Mouse (Mus musculus): ENCODE data around the gene Ccdc33. TPM values are rescaled to one million over a fixed set of nuclear protein-coding genes. Genes with fewer than 3 reads are reported as not detected.
A peak's percentile ranks its signal among the peaks of the same experiment; 100 is the strongest.

Ccdc33 gene
- polyA plus RNA-seq, 1 experiment from 2014 or later: 0.17 TPM

GRCm38 (mm10) chr9:58059920-58060319 is 58.7 kb downstream of the Ccdc33 start:
- WGBS: 62% methylated on average over 1 of the region's 1 CpGs
- no peak overlapping the region for H3K4me2 ChIP-seq (ENCODE audit: low read depth, severe bottlenecking)
- no peak for DNase-seq (ENCODE audit: low spot score)
- no peak overlapping the region for H3K4me3 ChIP-seq (ENCODE audit: low read depth, low read length)
- H3K27ac ChIP-seq (replicated peaks; ENCODE audit: low read depth, low read length): no peak overlapping the region
- H3K36me3 ChIP-seq (ENCODE audit: control insufficient read depth, insufficient read depth, low read length): no peaks in the 10 kb centered on the region
- no peaks in the 10 kb centered on the region for H3K9me3 ChIP-seq (ENCODE audit: control insufficient read depth, low read length)
- ATAC-seq (ENCODE audit: insufficient number of reproducible peaks, low FRiP score, low TSS enrichment, low read depth): no peak
- H3K27me3 ChIP-seq (ENCODE audit: control insufficient read depth, insufficient read depth, low read length): 0 out of 2 replicates have a peak, but pooled peaks cover 2% of the 10 kb centered on the region
- peaks cover 3% of the 10 kb centered on the region; the same call in 1 of the 2 replicates for H3K4me1 ChIP-seq (ENCODE audit: control insufficient read depth, insufficient read depth, low read length)
- H3K9ac ChIP-seq (ENCODE audit: low read length): no peak overlapping the region

GRCm38 (mm10) chr9:58055666-58056065 is 63.0 kb downstream of the Ccdc33 start:
- ATAC-seq (ENCODE audit: insufficient number of reproducible peaks, low FRiP score, low TSS enrichment, low read depth) (no peak), DNase-seq (ENCODE audit: low spot score) (no peak)
- Histone ChIP-seq H3K27me3 (ENCODE audit: control insufficient read depth, insufficient read depth, low read length) (no peaks in the 10 kb centered on the region), H3K4me1 (ENCODE audit: control insufficient read depth, insufficient read depth, low read length) (peaks cover 6% of the 10 kb centered on the region; the same call in 1 of the 2 replicates), H3K27ac (replicated peaks; ENCODE audit: low read depth, low read length) (no peak overlapping the region), H3K36me3 (ENCODE audit: control insufficient read depth, insufficient read depth, low read length) (no peaks in the 10 kb centered on the region), H3K9ac (ENCODE audit: low read length) (no peak overlapping the region), H3K4me3 (ENCODE audit: low read depth, low read length) (no peak overlapping the region), H3K4me2 (ENCODE audit: low read depth, severe bottlenecking) (no peak overlapping the region), H3K9me3 (ENCODE audit: control insufficient read depth, low read length) (no peaks in the 10 kb centered on the region)
- WGBS: 70% methylated on average over 5 of the region's 5 CpGs

GRCm38 (mm10) chr9:58054032-58054431 is 64.6 kb downstream of the Ccdc33 start:
- Histone ChIP-seq H3K4me3 (ENCODE audit: low read depth, low read length) (no peak overlapping the region), H3K27me3 (ENCODE audit: control insufficient read depth, insufficient read depth, low read length) (no peaks in the 10 kb centered on the region), H3K4me1 (ENCODE audit: control insufficient read depth, insufficient read depth, low read length) (peaks cover 6% of the 10 kb centered on the region; the same call in 1 of the 2 replicates), H3K9me3 (ENCODE audit: control insufficient read depth, low read length) (no peaks in the 10 kb centered on the region), H3K9ac (ENCODE audit: low read length) (no peak overlapping the region), H3K27ac (replicated peaks; ENCODE audit: low read depth, low read length) (no peak overlapping the region), H3K36me3 (ENCODE audit: control insufficient read depth, insufficient read depth, low read length) (no peaks in the 10 kb centered on the region), H3K4me2 (ENCODE audit: low read depth, severe bottlenecking) (no peak overlapping the region)
- WGBS: 92% methylated on average over 1 of the region's 1 CpGs
- DNase-seq (ENCODE audit: low spot score): no peak
- ATAC-seq (ENCODE audit: insufficient number of reproducible peaks, low FRiP score, low TSS enrichment, low read depth): no peak

GRCm38 (mm10) chr9:58053544-58053943 is 65.1 kb downstream of the Ccdc33 start:
- DNase-seq (ENCODE audit: low spot score) (no peak), ATAC-seq (ENCODE audit: insufficient number of reproducible peaks, low FRiP score, low TSS enrichment, low read depth) (no peak)
- 46% methylated on average over 3 of the region's 3 CpGs for WGBS
- H3K9me3 ChIP-seq (ENCODE audit: control insufficient read depth, low read length): no peaks in the 10 kb centered on the region
- no peak overlapping the region for H3K27ac ChIP-seq (replicated peaks; ENCODE audit: low read depth, low read length)
- H3K27me3 ChIP-seq (ENCODE audit: control insufficient read depth, insufficient read depth, low read length): 0 out of 2 replicates have a peak, but pooled peaks cover 2% of the 10 kb centered on the region
- H3K4me2 ChIP-seq (ENCODE audit: low read depth, severe bottlenecking): no peak overlapping the region
- no peak overlapping the region for H3K4me3 ChIP-seq (ENCODE audit: low read depth, low read length)
- H3K4me1 ChIP-seq (ENCODE audit: control insufficient read depth, insufficient read depth, low read length): peaks cover 6% of the 10 kb centered on the region; the same call in 1 of the 2 replicates
- no peak overlapping the region for H3K9ac ChIP-seq (ENCODE audit: low read length)
- H3K36me3 ChIP-seq (ENCODE audit: control insufficient read depth, insufficient read depth, low read length): no peaks in the 10 kb centered on the region

DNA sequence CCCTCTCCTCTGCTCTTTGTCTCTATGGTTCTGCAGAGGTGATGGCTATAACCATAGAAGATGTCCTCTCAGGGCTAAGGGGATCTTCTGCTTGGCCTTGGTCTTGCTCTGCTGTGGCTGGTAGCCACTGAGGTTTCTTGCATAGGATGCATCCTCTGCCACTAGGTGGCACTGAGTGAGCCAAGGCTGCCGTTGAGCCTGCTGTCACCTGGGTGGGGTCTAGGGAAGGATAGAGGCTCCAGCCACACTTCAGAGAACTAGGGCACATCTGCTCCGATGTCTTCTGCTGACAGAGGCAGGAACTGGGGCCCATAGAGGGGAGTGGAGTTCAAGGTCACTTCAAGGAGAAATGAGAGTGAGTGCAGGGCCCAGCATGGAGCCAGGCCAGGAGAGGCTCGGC is 65.5 kb downstream of the Ccdc33 start:
- Histone ChIP-seq H3K9ac (ENCODE audit: low read length) (no peak overlapping the region), H3K27me3 (ENCODE audit: control insufficient read depth, insufficient read depth, low read length) (0 out of 2 replicates have a peak, but pooled peaks cover 2% of the 10 kb centered on the region), H3K4me1 (ENCODE audit: control insufficient read depth, insufficient read depth, low read length) (peaks cover 6% of the 10 kb centered on the region; the same call in 1 of the 2 replicates), H3K9me3 (ENCODE audit: control insufficient read depth, low read length) (no peaks in the 10 kb centered on the region), H3K36me3 (ENCODE audit: control insufficient read depth, insufficient read depth, low read length) (no peaks in the 10 kb centered on the region), H3K4me2 (ENCODE audit: low read depth, severe bottlenecking) (no peak overlapping the region), H3K4me3 (ENCODE audit: low read depth, low read length) (no peak overlapping the region), H3K27ac (replicated peaks; ENCODE audit: low read depth, low read length) (no peak overlapping the region)
- 17% methylated on average over 3 of the region's 3 CpGs for WGBS
- no peak for ATAC-seq (ENCODE audit: insufficient number of reproducible peaks, low FRiP score, low TSS enrichment, low read depth)
- peak; percentile 77 for DNase-seq (ENCODE audit: low spot score)

- Histone ChIP-seq H3K4me1 (ENCODE audit: control insufficient read depth, insufficient read depth, low read length) (peaks cover 6% of the 10 kb centered on the region; the same call in 1 of the 2 replicates), H3K4me3 (ENCODE audit: low read depth, low read length) (no peak overlapping the region), H3K9me3 (ENCODE audit: control insufficient read depth, low read length) (no peaks in the 10 kb centered on the region), H3K27me3 (ENCODE audit: control insufficient read depth, insufficient read depth, low read length) (0 out of 2 replicates have a peak, but pooled peaks cover 2% of the 10 kb centered on the region), H3K9ac (ENCODE audit: low read length) (no peak overlapping the region), H3K27ac (replicated peaks; ENCODE audit: low read depth, low read length) (no peak overlapping the region), H3K36me3 (ENCODE audit: control insufficient read depth, insufficient read depth, low read length) (no peaks in the 10 kb centered on the region), H3K4me2 (ENCODE audit: low read depth, severe bottlenecking) (no peak overlapping the region)
- ATAC-seq (ENCODE audit: insufficient number of reproducible peaks, low FRiP score, low TSS enrichment, low read depth) (no peak), DNase-seq (ENCODE audit: low spot score) (no peak)
- 32% methylated on average over 5 of the region's 5 CpGs for WGBS
Observed at GRCm38 (mm10) chr9:58051937-58052336, 66.7 kb downstream of the Ccdc33 start.

GRCm38 (mm10) chr9:58049861-58050260 is 68.8 kb downstream of the Ccdc33 start:
- DNase-seq (ENCODE audit: low spot score) (no peak), ATAC-seq (ENCODE audit: insufficient number of reproducible peaks, low FRiP score, low TSS enrichment, low read depth) (no peak)
- Histone ChIP-seq H3K4me1 (ENCODE audit: control insufficient read depth, insufficient read depth, low read length) (peaks cover 8% of the 10 kb centered on the region; the same call in 1 of the 2 replicates), H3K36me3 (ENCODE audit: control insufficient read depth, insufficient read depth, low read length) (no peaks in the 10 kb centered on the region), H3K27me3 (ENCODE audit: control insufficient read depth, insufficient read depth, low read length) (0 out of 2 replicates have a peak, but pooled peaks cover 2% of the 10 kb centered on the region), H3K9me3 (ENCODE audit: control insufficient read depth, low read length) (no peaks in the 10 kb centered on the region), H3K27ac (replicated peaks; ENCODE audit: low read depth, low read length) (no peak overlapping the region), H3K4me3 (ENCODE audit: low read depth, low read length) (no peak overlapping the region), H3K9ac (ENCODE audit: low read length) (no peak overlapping the region), H3K4me2 (ENCODE audit: low read depth, severe bottlenecking) (no peak overlapping the region)
- WGBS: 75% methylated on average over 7 of the region's 7 CpGs

GRCm38 (mm10) chr9:58049186-58049585 is 69.4 kb downstream of the Ccdc33 start:
- 70% methylated on average over 5 of the region's 6 CpGs for WGBS
- Histone ChIP-seq H3K9me3 (ENCODE audit: control insufficient read depth, low read length) (no peaks in the 10 kb centered on the region), H3K4me1 (ENCODE audit: control insufficient read depth, insufficient read depth, low read length) (peaks cover 10% of the 10 kb centered on the region; the same call in 1 of the 2 replicates), H3K27ac (replicated peaks; ENCODE audit: low read depth, low read length) (no peak overlapping the region), H3K36me3 (ENCODE audit: control insufficient read depth, insufficient read depth, low read length) (no peaks in the 10 kb centered on the region), H3K4me3 (ENCODE audit: low read depth, low read length) (no peak overlapping the region), H3K4me2 (ENCODE audit: low read depth, severe bottlenecking) (no peak overlapping the region), H3K9ac (ENCODE audit: low read length) (no peak overlapping the region), H3K27me3 (ENCODE audit: control insufficient read depth, insufficient read depth, low read length) (0 out of 2 replicates have a peak, but pooled peaks cover 2% of the 10 kb centered on the region)
- no peak for ATAC-seq (ENCODE audit: insufficient number of reproducible peaks, low FRiP score, low TSS enrichment, low read depth)
- no peak for DNase-seq (ENCODE audit: low spot score)

- Histone ChIP-seq H3K4me2 (ENCODE audit: low read depth, severe bottlenecking) (no peak overlapping the region), H3K4me3 (ENCODE audit: low read depth, low read length) (no peak overlapping the region), H3K27ac (replicated peaks; ENCODE audit: low read depth, low read length) (no peak overlapping the region), H3K9ac (ENCODE audit: low read length) (no peak overlapping the region; the same call in 1 of the 2 replicates), H3K4me1 (ENCODE audit: control insufficient read depth, insufficient read depth, low read length) (peaks cover 10% of the 10 kb centered on the region; the same call in 1 of the 2 replicates), H3K9me3 (ENCODE audit: control insufficient read depth, low read length) (no peaks in the 10 kb centered on the region), H3K27me3 (ENCODE audit: control insufficient read depth, insufficient read depth, low read length) (0 out of 2 replicates have a peak, but pooled peaks cover 2% of the 10 kb centered on the region), H3K36me3 (ENCODE audit: control insufficient read depth, insufficient read depth, low read length) (no peaks in the 10 kb centered on the region)
- no peak for DNase-seq (ENCODE audit: low spot score)
- ATAC-seq (ENCODE audit: insufficient number of reproducible peaks, low FRiP score, low TSS enrichment, low read depth): no peak
- WGBS: 40% methylated on average over 6 of the region's 6 CpGs
Observed at GRCm38 (mm10) chr9:58048621-58049020, 70.0 kb downstream of the Ccdc33 start.
